Mouse (Mus musculus): ENCODE measurements at regions not wholly inside any gene's neighbourhood (a gene's known extent, or its start where the extent isn't known, plus 50 kb on each side); places are given as distances from the start of the nearest gene placed in this dataset.

DNA sequence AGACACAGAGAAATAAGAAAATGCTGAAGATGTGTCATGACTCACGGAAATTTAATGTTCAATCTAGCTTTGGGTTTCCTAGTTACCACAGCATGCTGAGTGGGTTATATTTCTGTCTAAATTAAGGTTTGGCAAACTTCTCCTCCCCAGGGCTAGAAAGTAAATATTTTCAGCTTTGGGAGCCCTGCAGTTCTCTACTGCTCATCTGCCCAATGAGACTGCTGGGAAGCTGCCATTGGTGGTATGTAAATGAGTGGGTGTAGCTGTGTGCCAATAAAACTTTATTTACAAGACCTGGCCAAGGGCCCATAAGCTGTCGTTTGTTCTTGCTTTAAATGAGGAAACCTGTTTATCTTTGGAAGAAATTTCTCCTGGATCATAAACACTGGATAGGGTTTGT, 1189.3 kb upstream of the A1bg start:
- Histone ChIP-seq H3K27me3 (ENCODE audit: insufficient read depth, low read length) (no peaks in the 10 kb centered on the region), H3K27ac (ENCODE audit: low read depth) (no peak overlapping the region), H3K9me3 (ENCODE audit: low read length) (no peaks in the 10 kb centered on the region), H3K4me2 (ENCODE audit: low read depth, low read length) (no peak overlapping the region), H3K9ac (replicated peaks) (no peak overlapping the region), H3K4me1 (ENCODE audit: insufficient read depth) (peaks cover 18% of the 10 kb centered on the region), H3K4me3 (ENCODE audit: low read depth, low read length) (no peak overlapping the region), H3K36me3 (replicated peaks; ENCODE audit: insufficient read depth, low read length) (no peaks in the 10 kb centered on the region)
- TF ChIP-seq CTCF (IDR thresholded peaks at IDR 0.05; ENCODE audit: low read depth): no peak
- TF ChIP-seq EP300 (IDR thresholded peaks at IDR 0.05; ENCODE audit: low read depth): no peak
- DNase-seq (no peak), ATAC-seq (no peak)
- WGBS (ENCODE audit: insufficient replicate concordance): 65% methylated on average over 2 of the region's 2 CpGs

DNA sequence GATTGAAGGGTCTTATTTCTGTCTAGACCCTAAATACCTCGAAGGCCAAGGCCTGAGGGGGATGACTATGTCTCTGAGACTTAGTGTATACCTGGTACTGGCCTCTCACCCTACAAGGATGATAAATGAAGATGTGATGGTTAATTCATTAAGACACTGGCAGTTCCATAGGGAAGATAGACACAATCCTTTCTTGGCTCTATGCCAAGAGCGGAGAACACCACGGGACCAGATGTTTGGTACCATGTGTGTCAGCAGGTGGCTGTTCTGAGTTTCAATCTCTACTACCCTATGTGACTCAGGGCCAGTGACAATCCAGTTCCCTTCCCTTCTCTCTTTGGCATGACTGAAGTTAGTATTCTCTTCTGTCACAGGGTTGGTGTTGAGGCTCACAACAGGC, 1185.2 kb upstream of the A1bg start:
- Histone ChIP-seq H3K9ac (replicated peaks) (no peak overlapping the region), H3K36me3 (replicated peaks; ENCODE audit: insufficient read depth, low read length) (no peaks in the 10 kb centered on the region), H3K4me3 (ENCODE audit: low read depth, low read length) (no peak overlapping the region), H3K9me3 (ENCODE audit: low read length) (no peaks in the 10 kb centered on the region), H3K27ac (ENCODE audit: low read depth) (no peak overlapping the region), H3K27me3 (ENCODE audit: insufficient read depth, low read length) (no peaks in the 10 kb centered on the region), H3K4me2 (ENCODE audit: low read depth, low read length) (no peak overlapping the region), H3K4me1 (ENCODE audit: insufficient read depth) (peaks cover 28% of the 10 kb centered on the region)
- no peak for DNase-seq
- 75% methylated on average over 3 of the region's 3 CpGs for WGBS (ENCODE audit: insufficient replicate concordance)
- ATAC-seq: no peak
- no peak for TF ChIP-seq CTCF (IDR thresholded peaks at IDR 0.05; ENCODE audit: low read depth)
- no peak for TF ChIP-seq EP300 (IDR thresholded peaks at IDR 0.05; ENCODE audit: low read depth)

DNA sequence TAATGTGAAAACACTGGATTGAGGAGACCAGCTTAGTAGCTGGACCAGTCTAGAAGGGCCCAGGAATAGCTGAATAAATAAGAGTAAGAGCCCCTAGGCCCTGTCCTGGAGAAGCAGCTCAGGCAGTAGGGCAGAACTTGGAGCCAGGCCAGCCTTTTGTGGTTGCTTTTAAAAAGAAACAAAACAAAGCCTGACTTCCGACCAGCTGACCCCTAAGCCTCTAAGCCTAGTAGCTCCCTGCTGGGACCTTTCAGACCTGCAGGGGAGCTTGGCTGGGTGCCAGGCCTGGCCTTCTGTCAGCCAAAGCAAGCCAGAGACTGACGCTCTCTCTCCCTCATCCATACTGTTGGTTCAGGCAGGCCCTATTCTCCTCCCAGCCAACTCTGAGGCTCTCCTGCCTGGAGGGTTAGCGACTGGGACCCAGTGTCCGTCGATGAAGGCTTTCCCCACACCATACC, 1183.7 kb upstream of the A1bg start:
- H3K27ac ChIP-seq (ENCODE audit: low read depth): peak overlapping the region; percentile 34; the same call in 1 of the 2 replicates
- no peak overlapping the region for H3K4me2 ChIP-seq (ENCODE audit: low read depth, low read length)

DNA sequence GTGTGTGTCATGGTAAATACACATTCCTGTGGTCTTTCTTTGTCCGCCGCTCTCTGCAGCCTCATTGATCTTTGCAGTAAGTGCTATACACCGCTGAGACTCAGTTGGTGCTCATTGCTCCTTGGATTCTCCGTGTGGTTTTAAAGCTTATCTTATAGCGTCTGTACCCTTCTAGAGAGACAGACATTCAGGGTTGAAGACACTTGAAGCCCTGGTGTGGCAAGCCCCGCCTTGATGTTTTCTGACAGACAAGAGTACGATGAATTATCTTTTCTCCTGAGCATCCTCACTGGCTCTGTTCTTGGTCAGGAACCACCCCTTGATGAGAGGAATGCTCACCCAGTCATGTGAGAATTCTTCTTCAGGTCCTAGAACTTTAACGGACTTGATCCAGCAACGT, 1182.7 kb upstream of the A1bg start:
- no peak for ATAC-seq
- no peak overlapping the region for H3K4me2 ChIP-seq (ENCODE audit: low read depth, low read length)
- no peak overlapping the region; the same call in 1 of the 2 replicates for H3K27ac ChIP-seq (ENCODE audit: low read depth)

More for the DNA sequence above, 1183.7 kb upstream of the A1bg start:
- DNase-seq: peak; percentile 84
- H3K9me3 ChIP-seq (ENCODE audit: low read length): no peaks in the 10 kb centered on the region
- H3K9ac ChIP-seq (replicated peaks): no peak overlapping the region; the same call in 1 of the 2 replicates
- 27% methylated on average over 5 of the region's 5 CpGs for WGBS (ENCODE audit: insufficient replicate concordance)
- peaks cover 28% of the 10 kb centered on the region for H3K4me1 ChIP-seq (ENCODE audit: insufficient read depth)
- TF ChIP-seq CTCF (IDR thresholded peaks at IDR 0.05; ENCODE audit: low read depth) (peak; percentile 41), EP300 (IDR thresholded peaks at IDR 0.05; ENCODE audit: low read depth) (0 out of 2 replicates have a peak, but pooled peaks have one; percentile 14)
- H3K27me3 ChIP-seq (ENCODE audit: insufficient read depth, low read length): no peaks in the 10 kb centered on the region
- peak; percentile 85 for ATAC-seq
- H3K4me3 ChIP-seq (ENCODE audit: low read depth, low read length): no peak overlapping the region
- no peaks in the 10 kb centered on the region for H3K36me3 ChIP-seq (replicated peaks; ENCODE audit: insufficient read depth, low read length)

DNA sequence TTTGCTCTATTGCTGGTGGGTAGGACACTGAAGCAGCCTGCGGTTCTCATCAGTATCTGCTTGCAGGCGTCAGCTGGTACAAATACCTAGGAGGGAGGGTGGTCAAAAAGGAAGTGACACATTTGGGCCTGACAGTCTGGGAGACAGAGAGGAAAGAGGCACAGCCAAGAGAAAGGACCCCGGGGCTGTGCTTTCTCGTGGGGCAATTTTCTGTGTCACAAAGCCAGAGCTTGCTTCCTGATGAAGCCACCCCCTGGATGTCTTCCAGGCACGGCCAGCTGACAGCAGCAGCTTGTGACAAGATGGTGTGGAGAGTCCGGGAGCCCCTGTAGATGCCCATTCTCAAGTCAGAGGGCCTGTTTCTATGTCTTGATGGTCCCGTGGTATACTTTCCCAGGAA, 1181.8 kb upstream of the A1bg start:
- Histone ChIP-seq H3K4me1 (ENCODE audit: insufficient read depth) (peaks cover 28% of the 10 kb centered on the region), H3K36me3 (replicated peaks; ENCODE audit: insufficient read depth, low read length) (no peaks in the 10 kb centered on the region), H3K4me2 (ENCODE audit: low read depth, low read length) (no peak overlapping the region), H3K4me3 (ENCODE audit: low read depth, low read length) (no peak overlapping the region), H3K9me3 (ENCODE audit: low read length) (no peaks in the 10 kb centered on the region), H3K9ac (replicated peaks) (no peak overlapping the region), H3K27me3 (ENCODE audit: insufficient read depth, low read length) (no peaks in the 10 kb centered on the region), H3K27ac (ENCODE audit: low read depth) (no peak overlapping the region)
- DNase-seq: no peak
- WGBS (ENCODE audit: insufficient replicate concordance): 34% methylated on average over 7 of the region's 7 CpGs
- no peak for TF ChIP-seq EP300 (IDR thresholded peaks at IDR 0.05; ENCODE audit: low read depth)
- TF ChIP-seq CTCF (IDR thresholded peaks at IDR 0.05; ENCODE audit: low read depth): no peak
- no peak for ATAC-seq

More for the DNA sequence above, 1182.7 kb upstream of the A1bg start:
- H3K4me3 ChIP-seq (ENCODE audit: low read depth, low read length): no peak overlapping the region
- no peaks in the 10 kb centered on the region for H3K9me3 ChIP-seq (ENCODE audit: low read length)
- 47% methylated on average over 9 of the region's 9 CpGs for WGBS (ENCODE audit: insufficient replicate concordance)
- H3K4me1 ChIP-seq (ENCODE audit: insufficient read depth): peaks cover 28% of the 10 kb centered on the region
- no peaks in the 10 kb centered on the region for H3K27me3 ChIP-seq (ENCODE audit: insufficient read depth, low read length)
- TF ChIP-seq CTCF (IDR thresholded peaks at IDR 0.05; ENCODE audit: low read depth): no peak
- no peak for TF ChIP-seq EP300 (IDR thresholded peaks at IDR 0.05; ENCODE audit: low read depth)
- no peaks in the 10 kb centered on the region for H3K36me3 ChIP-seq (replicated peaks; ENCODE audit: insufficient read depth, low read length)
- no peak for DNase-seq
- no peak overlapping the region for H3K9ac ChIP-seq (replicated peaks)

DNA sequence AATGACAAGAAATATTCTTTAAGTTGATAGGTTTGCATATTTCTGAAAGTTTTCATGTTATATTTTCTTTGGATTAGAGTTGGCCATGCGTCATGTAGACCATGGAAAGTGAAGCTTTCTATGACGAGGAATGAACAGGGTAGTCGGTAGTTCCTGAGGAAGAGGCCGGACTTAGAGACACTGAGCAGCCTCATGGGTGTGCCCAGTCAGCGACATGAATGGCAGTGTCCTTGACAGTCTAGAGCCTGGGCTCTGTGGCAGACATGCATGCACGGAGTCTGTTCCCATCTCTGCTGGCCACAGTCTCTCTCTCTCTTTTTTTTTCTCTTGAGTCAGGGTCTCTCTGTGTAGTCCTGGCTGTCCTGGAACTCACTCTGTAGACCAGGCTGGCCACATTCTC, 1176.9 kb upstream of the A1bg start:
- H3K9ac ChIP-seq (replicated peaks): no peak overlapping the region
- TF ChIP-seq EP300 (IDR thresholded peaks at IDR 0.05; ENCODE audit: low read depth): no peak
- no peak for TF ChIP-seq CTCF (IDR thresholded peaks at IDR 0.05; ENCODE audit: low read depth)
- no peak overlapping the region for H3K4me2 ChIP-seq (ENCODE audit: low read depth, low read length)
- DNase-seq (no peak), ATAC-seq (peak; percentile 55)
- no peaks in the 10 kb centered on the region for H3K27me3 ChIP-seq (ENCODE audit: insufficient read depth, low read length)
- H3K9me3 ChIP-seq (ENCODE audit: low read length): no peaks in the 10 kb centered on the region
- H3K36me3 ChIP-seq (replicated peaks; ENCODE audit: insufficient read depth, low read length): no peaks in the 10 kb centered on the region
- H3K27ac ChIP-seq (ENCODE audit: low read depth): peak overlapping the region; percentile 48; the same call in 1 of the 2 replicates
- H3K4me1 ChIP-seq (ENCODE audit: insufficient read depth): peaks cover 17% of the 10 kb centered on the region
- WGBS (ENCODE audit: insufficient replicate concordance): 66% methylated on average over 6 of the region's 6 CpGs
- H3K4me3 ChIP-seq (ENCODE audit: low read depth, low read length): no peak overlapping the region
